Mouse (Mus musculus) c-Kit-positive CD71-negative TER-119-negative erythroid progenitor cells, embryonic 14.5 days (primary cell): Measurements from ENCODE around the gene Tmem131.

Experiments used
- DNase-seq: peaks from one replicate; pipeline ENCODE4 v3.0.0-alpha.2; 2013; ENCODE audit warnings: low read depth

Tmem131 gene

GRCm38 (mm10) chr1:36780793-36781192 lies 162.7 kb downstream of the Tmem131 start:
- no peak for DNase-seq

DNA sequence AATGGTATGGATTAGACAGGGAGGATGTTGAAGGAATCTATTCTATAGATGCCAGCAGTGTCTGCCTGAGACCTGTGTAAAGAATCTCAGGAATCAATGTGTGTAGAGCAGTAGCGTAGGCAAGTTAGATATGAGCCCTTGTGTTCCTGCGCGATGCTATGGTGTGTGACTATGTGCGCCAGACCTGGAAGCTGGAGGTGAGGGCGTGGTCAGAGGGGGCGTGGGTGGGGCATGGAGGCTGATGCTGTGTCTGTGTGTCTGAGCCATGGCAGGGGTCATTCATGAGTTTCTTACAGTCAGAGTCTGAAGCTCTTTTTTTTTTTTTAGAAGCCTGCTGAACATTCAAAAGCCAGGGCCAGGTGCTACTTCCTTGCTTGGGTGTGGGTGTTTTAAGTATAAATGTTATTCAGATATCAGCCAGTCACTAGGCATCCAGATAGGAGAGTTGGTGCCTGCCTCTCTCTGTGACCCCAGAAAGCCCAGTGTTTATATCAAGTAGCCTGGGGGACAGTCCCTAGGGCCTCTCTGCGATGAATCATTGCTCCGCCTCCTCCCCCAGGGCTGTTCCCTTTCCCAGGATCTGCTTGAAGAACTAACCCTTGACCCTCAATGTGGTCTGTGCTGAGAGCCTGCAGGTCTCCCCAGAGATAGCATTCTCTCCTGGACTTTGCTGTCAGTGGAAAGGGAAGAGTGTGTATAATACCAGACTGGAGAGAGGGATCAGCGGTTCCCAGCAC lies 171.1 kb downstream of the Tmem131 start:
- DNase-seq = no peak

DNA sequence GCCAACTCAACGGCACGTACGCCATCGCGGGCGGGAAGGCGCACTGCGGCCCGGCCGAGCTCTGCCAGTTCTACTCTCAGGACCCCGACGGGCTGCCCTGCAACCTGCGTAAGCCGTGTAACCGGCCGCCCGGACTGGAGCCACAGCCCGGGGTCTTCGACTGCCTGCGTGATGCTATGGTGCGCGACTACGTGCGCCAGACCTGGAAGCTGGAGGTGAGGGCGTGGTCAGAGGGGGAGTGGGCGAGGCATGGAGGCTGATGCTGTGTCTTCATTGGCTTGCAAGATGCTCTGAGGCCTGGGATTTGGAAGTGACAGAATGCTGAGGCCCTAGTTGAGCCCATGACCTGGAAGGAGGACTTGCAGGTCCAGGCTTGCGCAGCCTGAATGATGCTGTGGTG lies 172.5 kb downstream of the Tmem131 start:
- DNase-seq = no peak

- DNase-seq = no peak
Observed at GRCm38 (mm10) chr1:36769951-36770350, 173.5 kb downstream of the Tmem131 start.

DNA sequence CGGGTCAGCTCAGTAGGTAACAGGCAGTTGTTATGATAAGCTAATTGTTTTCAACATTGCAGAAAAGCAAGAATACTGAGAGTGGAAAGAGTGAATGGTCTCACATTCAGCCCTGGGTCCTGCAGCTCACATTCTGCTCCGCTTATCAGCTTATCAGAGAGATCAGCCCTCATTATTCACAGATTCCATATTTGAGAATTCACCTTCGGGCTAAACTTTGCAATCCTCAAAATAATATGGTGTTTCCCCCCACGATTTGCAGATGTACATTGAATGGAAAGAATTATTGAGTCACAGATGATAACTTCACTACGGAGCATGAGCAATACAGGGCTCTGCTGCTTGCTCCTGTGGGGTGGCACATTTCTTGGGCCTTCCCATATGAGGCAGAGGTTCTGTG lies 174.7 kb downstream of the Tmem131 start:
- no peak for DNase-seq

- no peak for DNase-seq
Observed at GRCm38 (mm10) chr1:36767321-36767720, 176.1 kb downstream of the Tmem131 start.

GRCm38 (mm10) chr1:36766431-36767205 lies 176.8 kb downstream of the Tmem131 start:
- no peak for DNase-seq

- DNase-seq = no peak
Observed at GRCm38 (mm10) chr1:36761568-36761967, 181.9 kb downstream of the Tmem131 start, which contains the start of gene Zap70. Zap70 (plus strand) TSS chr1:36761798.

DNA sequence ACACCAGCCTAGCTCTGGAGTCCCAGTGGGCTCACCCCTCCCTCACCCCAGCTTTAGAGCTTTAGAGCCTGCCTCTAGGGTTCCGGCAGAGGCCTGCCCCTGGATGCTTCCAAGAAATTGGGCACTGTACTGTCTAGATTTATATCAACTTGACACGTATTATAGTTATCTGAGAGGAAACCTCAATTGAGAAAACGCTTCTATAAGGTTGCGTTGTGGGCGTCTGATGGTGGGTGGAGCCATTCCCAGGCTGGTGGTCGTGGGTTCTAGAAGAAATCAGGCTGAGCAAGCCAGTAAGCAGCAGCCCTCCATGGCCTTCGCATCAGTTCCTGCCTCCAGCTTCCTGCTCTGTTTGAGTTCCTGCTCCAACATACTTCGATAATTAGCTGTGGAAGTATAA lies 182.4 kb downstream of the Tmem131 start:
- DNase-seq = no peak

DNA sequence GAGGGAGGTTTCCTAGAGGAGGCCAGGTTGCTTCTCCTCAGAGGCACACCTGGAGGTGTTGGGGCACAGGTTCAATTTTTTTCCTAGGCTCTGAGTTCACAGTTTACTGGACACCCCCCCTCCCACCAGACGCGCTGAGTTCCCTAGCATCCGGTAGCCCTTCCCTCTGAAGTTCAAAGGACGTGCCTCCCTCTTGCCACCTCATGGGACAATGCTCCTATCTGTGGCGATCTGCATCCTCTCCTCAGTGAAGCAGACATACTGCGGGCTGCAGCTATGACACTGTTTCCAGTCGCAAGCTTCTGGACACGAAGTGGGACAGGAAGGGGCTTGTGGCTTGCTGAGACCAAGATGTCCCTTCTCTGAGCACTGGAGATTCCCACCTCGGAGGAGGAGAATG lies 183.1 kb downstream of the Tmem131 start:
- no peak for DNase-seq

GRCm38 (mm10) chr1:36759076-36759475 lies 184.4 kb downstream of the Tmem131 start:
- no peak for DNase-seq

- DNase-seq = no peak
Observed at GRCm38 (mm10) chr1:36758553-36758952, 184.9 kb downstream of the Tmem131 start.

DNA sequence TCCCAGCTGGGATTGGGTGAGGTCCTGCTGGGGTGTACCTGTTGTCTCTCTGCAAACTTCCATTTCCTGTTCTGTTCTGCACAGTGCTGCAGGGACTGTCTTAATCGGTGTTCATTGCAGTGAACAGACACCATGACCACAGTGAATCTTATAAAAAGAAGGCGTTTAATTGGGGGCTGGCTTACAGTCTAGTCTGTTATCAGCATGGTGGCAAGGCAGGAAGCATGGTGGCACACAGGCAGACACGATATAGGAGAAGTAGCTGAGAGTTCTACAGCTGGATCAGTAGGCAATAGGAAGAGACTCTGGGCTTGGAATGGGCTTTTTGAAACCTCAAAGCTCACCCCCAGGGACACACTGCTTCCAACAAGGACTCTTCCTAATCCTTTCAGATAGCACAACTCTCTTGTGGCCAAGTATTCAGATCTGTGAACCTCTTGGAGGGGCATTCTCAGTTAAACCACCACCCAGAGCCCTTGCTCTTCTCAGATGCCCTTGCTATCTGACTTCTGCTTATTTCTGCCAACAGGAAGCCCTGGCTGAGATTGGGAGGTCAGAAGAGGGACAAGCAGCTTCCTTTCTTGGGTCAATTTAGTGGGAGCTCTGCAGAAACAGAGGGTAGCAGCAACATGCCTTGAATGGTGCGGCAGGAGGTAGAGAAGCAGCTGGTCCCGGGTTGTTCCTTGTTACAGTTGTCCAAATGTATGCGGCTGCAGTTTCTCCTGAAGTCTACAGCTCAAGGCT lies 189.4 kb downstream of the Tmem131 start:
- DNase-seq = no peak

- DNase-seq = peak; percentile 35
Observed at GRCm38 (mm10) chr1:36746452-36746851, 197.0 kb downstream of the Tmem131 start.

DNA sequence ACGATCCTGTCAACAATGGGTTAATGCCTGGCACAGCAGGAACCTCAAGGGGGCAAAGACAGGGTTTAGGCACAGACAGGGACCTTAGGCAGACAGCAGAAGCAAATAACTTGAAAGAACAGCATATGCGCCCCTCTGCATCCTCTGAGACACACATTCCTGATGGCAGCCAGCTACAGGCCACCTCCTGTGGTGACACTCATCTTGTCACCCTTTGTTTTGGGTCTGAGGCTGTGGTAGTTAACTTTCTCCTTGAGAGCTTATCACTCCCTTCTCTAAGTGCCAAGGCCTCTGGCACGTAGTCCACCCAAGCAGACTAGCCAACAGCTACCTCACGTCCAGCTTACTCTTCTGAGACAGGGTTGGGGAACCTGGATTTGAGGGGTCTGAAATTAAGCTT lies 197.8 kb downstream of the Tmem131 start:
- no peak for DNase-seq

DNA sequence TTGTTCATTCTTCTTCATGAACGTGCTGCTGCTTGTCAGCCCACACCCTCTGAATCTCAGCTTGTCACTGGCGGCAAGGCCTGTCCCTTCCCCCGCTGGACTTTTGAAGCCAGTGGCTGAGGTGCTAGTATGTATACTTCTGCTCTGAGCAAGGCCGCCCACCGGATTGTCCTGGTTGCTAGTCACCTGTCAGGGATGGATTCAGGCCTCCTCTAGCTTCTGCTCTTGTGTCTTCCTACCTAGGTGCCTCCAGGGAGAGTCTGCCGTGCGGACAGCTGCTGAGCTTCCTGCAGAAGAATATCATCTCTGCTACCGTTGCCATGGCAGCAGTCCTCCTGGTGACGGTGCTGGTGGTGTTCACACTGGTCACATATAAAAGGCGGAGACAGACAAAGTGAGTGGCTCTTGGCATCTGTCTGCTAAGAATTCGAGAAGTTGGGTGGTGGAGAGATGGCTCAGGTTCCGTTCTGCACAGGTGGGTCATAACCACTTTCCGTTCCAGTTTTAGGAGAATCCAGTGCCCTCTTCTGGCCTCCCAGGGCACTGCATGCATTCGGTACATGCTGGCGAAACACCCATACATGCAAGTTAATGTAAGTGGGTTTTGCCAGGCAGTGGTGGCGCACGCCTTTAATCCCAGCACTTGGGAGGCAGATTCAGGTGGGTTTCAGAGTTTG lies 199.1 kb downstream of the Tmem131 start:
- peak; percentile 63 for DNase-seq

DNA sequence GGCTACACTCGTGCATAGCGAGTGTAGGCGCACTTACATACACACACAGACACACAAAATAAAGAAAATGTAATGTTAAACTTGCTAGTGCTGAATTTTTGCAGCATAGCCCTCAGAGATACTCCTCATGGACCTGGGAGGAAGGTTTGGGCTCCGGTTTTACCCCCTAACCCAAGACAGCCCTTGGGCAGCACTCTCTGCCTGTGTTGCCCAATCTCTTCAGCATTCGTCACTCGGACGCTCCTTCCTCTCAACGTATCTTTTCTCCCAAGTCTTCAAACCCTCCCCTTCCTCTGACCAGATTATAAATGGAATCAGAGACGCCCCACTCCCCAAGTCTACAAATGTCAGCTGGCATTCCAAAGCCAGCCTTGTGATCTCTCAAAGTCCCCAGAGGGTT lies 200.4 kb downstream of the Tmem131 start:
- DNase-seq = no peak
